Mouse (Mus musculus) heart, adult 2 months (tissue): ENCODE data around the gene Gm49388.

Experiments used
- CTCF ChIP-seq: fragments of 200-600 bp; IDR thresholded peaks from 2 replicates; pipeline ENCODE4 v1.8.1; 2022; ENCODE audit warnings: antibody characterized with exemption, mild to moderate bottlenecking, moderate library complexity
- EP300 ChIP-seq: fragments of 200-500 bp; IDR thresholded peaks from 2 replicates; pipeline ENCODE4 v1.6.1; 2011; ENCODE audit warnings: low read depth, low read length, control low read depth; ENCODE audit not compliant: insufficient read depth
- POLR2A ChIP-seq: fragments of 200-500 bp; IDR thresholded peaks from 2 replicates; pipeline ENCODE4 v1.6.1; 2011; ENCODE audit warnings: mild to moderate bottlenecking, low read depth, low read length, control low read depth; ENCODE audit not compliant: insufficient read depth

GRCm38 (mm10) chr7:127835550-127835949, 50.1 kb downstream of the Gm49388 start:
- TF ChIP-seq POLR2A (no peak), CTCF (no peak), EP300 (no peak)
